Mouse (Mus musculus): Measurements from ENCODE around the gene Slc4a2. TPM values are rescaled to one million over a fixed set of nuclear protein-coding genes. Genes with fewer than 3 reads are reported as not detected.
"Not testable (repeated sequence)": the region's sequence is repeated elsewhere in the genome, so short reads cannot be mapped to it uniquely, and the experiment has no call there.

Gene Slc4a2
- polyA plus RNA-seq, 1 experiment: 2.5 TPM

DNA sequence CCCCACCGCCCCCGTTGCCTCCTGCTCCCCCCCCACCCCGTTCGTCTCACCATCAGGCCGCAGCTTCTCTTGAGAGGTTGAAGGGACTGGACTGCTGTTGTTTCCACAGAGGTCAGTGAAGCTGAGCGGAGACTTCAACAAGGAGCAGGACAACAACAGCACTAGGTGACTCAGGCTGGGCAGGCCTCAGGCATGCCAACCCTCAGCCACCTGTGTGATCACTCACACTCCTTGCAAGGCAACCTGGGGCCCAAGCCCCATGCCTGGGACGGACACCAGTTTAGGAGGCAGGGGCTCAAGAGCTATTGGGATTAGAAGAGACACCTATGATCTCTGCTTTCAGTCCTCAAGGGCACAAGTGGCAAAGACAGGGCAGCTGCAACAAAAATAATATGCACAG is 31.8 kb upstream of the Slc4a2 start, which contains the start of gene Atg9b:
TSS of gene Atg9b (minus strand) at position 280 of the 400 bp plus-strand sequence.
- Histone ChIP-seq H3K36me3 (ENCODE audit: control insufficient read depth) (no peaks in the 10 kb centered on the region), H3K4me3 (replicated peaks) (no peak within 1 kb of the TSS), H3K9me3 (ENCODE audit: control insufficient read depth, low read length) (no peaks in the 10 kb centered on the region), H3K4me1 (ENCODE audit: control insufficient read depth) (peaks cover 46% of the 10 kb centered on the region), H3K27me3 (ENCODE audit: control insufficient read depth) (peaks cover 27% of the 10 kb centered on the region)
- no peak for TF ChIP-seq TAL1 (IDR thresholded peaks at IDR 0.05; ENCODE audit: low read length)
- no peak for TF ChIP-seq GATA1 (IDR thresholded peaks at IDR 0.05; ENCODE audit: low read length)

DNA sequence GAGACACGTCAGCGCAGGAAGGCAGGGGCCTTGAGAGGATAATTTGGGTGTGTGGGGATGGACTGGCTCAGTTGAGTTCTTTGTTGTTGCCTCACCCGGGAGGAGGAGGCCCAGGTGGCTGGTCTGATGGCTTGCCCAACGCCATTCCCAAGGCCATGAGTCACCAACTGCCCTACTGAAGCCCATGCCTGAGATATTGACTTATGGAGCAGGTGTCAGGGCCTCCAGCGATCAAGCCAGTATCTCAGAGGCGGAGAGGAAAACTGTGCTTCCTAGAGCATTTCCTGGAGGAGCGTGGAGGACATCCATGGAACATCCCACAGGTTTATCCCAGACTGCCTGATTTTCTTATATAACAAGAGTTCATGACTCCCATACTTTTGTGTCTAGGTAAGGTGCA is 30.9 kb upstream of the Slc4a2 start:
- peaks cover 41% of the 10 kb centered on the region for H3K4me1 ChIP-seq (ENCODE audit: control insufficient read depth)
- no peaks in the 10 kb centered on the region for H3K9me3 ChIP-seq (ENCODE audit: control insufficient read depth, low read length)
- TF ChIP-seq TAL1 (IDR thresholded peaks at IDR 0.05; ENCODE audit: low read length) (no peak), GATA1 (IDR thresholded peaks at IDR 0.05; ENCODE audit: low read length) (no peak)
- H3K36me3 ChIP-seq (ENCODE audit: control insufficient read depth): no peaks in the 10 kb centered on the region
- H3K27me3 ChIP-seq (ENCODE audit: control insufficient read depth): peaks cover 18% of the 10 kb centered on the region
- H3K4me3 ChIP-seq (replicated peaks): no peak overlapping the region

DNA sequence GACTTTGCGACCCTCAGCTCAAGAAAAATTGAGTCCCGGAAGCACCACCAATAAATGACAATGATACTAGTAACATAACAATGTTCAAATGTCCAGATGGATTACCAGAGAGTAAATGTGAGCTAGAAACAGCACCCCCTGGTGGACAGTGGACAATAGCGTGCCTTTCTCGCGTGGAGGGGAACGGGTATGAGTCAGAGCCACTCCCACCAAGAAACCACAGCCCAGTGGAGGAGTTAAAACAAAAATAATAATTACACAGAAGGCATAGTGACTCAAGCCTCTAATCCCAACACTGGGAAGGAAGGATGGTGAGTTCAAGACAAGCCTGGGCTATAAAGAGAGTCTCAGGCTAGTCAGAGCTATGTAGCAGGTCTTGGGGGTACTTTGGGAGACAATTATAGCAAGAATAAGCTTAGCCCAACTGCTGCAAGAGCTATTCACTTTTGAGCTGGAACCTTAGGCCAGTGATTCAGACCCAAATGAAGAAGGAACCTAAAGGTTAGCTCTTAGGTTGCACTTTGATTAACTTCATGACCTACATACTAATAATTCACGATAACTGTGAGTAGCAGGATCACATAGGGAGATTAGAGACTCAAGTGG is 30.1 kb upstream of the Slc4a2 start, which contains the start of gene Abcb8:
TSS of gene Abcb8 (plus strand) at position 272 of the 606 bp plus-strand sequence.
- H3K4me3 ChIP-seq (replicated peaks): peak within 1 kb of the TSS; percentile 71
- peaks cover 33% of the 10 kb centered on the region for H3K4me1 ChIP-seq (ENCODE audit: control insufficient read depth)
- peaks cover 11% of the 10 kb centered on the region for H3K27me3 ChIP-seq (ENCODE audit: control insufficient read depth)
- no peaks in the 10 kb centered on the region for H3K36me3 ChIP-seq (ENCODE audit: control insufficient read depth)
- TF ChIP-seq GATA1 (IDR thresholded peaks at IDR 0.05; ENCODE audit: low read length) (no peak), TAL1 (IDR thresholded peaks at IDR 0.05; ENCODE audit: low read length) (no peak)
- H3K9me3 ChIP-seq (ENCODE audit: control insufficient read depth, low read length): no peaks in the 10 kb centered on the region

DNA sequence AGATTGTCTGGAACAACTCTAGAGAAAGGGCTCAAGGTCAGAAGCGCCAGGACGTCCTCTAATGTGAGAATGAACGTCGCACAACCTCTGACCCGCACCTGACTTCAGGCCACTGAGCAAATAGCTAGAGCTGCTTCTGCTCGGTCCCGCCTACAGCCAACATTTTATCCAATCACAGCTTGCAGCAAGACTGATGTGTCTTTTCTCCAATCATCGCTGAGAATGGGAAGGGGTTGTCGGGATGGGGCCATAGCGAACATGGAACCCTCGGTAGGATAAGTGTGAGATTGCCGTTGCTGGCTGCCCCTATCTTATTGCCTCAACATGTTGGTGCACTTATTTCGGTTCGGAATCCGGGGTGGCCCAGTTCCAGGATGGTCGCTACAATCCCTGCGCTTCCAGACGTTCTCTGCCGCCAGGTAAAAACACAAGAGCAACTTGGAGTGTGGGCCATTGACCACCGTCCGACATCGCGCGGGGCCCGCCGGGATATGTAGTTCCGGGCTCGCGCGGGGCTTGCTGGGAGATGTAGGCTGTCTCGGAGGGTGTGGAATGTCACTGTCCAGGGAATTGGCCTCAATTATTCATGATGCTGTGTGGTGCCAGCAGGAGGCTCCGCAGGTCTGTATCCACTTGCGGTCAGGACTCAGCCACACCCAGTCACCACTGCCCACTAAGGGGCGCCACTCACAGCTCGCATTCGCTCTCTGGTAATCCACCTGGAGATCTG is 29.3 kb upstream of the Slc4a2 start:
- Histone ChIP-seq H3K4me1 (ENCODE audit: control insufficient read depth) (peaks cover 31% of the 10 kb centered on the region), H3K36me3 (ENCODE audit: control insufficient read depth) (no peaks in the 10 kb centered on the region), H3K4me3 (replicated peaks) (peak overlapping the region; percentile 71), H3K9me3 (ENCODE audit: control insufficient read depth, low read length) (no peaks in the 10 kb centered on the region), H3K27me3 (ENCODE audit: control insufficient read depth) (peaks cover 4% of the 10 kb centered on the region)
- TF ChIP-seq GATA1 (IDR thresholded peaks at IDR 0.05; ENCODE audit: low read length) (no peak), TAL1 (IDR thresholded peaks at IDR 0.05; ENCODE audit: low read length) (no peak)

DNA sequence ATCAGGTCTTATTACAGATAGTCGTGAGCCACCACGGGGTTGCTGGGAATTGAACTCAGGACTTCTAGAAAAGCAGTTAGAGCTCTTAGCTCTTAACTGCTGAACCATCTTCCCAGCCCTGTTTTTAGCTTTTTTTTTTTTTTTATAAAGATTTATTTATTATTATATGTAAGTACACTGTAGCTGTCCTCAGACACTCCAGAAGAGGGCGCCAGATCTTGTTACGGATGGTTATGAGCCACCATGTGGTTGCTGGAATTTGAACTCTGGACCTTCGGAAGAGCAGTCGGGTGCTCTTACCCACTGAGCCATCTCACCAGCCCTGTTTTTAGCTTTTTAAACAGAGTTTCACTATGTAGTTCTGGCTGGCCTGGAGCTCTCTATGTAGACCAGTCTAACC is 27.4 kb upstream of the Slc4a2 start:
- not testable (repeated sequence) for H3K9me3 ChIP-seq (ENCODE audit: control insufficient read depth, low read length); H3K27me3 ChIP-seq (ENCODE audit: control insufficient read depth); H3K4me3 ChIP-seq (replicated peaks)
- H3K4me1 ChIP-seq (ENCODE audit: control insufficient read depth): peaks cover 29% of the 10 kb centered on the region
- peaks cover 15% of the 10 kb centered on the region for H3K36me3 ChIP-seq (ENCODE audit: control insufficient read depth)

DNA sequence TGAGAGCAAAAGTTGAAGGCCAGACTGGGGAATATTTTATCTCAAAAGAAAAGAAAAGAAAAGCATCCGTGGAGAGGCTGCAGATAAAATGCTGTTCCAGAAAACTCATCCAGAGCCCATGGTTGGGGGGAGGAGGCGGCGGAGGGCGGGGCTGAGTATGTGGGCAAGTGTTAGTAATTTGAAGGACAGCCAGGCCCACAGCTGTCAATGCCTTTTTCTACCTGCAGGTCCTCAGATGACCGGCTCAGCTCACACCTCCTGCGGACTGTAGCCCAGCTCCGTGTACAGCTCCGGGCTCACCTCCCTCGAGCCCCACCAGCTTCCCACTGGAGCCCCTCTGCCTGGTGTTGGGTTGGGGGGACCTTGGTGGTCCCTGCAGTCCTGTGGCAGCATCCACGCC is 24.0 kb upstream of the Slc4a2 start:
- TF ChIP-seq TAL1 (IDR thresholded peaks at IDR 0.05; ENCODE audit: low read length) (no peak), GATA1 (IDR thresholded peaks at IDR 0.05; ENCODE audit: low read length) (no peak)
- Histone ChIP-seq H3K9me3 (ENCODE audit: control insufficient read depth, low read length) (no peaks in the 10 kb centered on the region), H3K36me3 (ENCODE audit: control insufficient read depth) (peaks cover 48% of the 10 kb centered on the region), H3K4me3 (replicated peaks) (no peak overlapping the region), H3K27me3 (ENCODE audit: control insufficient read depth) (no peaks in the 10 kb centered on the region), H3K4me1 (ENCODE audit: control insufficient read depth) (peaks cover 19% of the 10 kb centered on the region)

DNA sequence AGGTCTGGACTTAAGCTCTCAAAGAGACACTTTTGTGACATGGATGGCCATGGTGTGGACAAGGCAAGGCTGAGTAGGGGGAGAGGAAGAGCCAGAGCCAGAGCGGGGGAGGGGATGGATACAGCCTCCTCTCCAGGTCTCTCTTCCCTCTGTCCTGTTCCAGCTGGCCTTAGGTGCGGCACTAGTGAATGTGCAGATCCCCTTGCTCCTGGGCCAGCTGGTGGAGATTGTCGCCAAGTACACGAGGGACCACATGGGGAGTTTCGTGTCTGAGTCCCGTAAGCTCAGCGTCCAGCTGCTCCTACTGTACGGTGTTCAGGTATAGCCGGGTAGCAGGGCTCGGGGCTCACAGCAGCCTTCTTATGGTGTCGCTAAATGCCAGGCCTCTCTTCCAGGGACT is 23.3 kb upstream of the Slc4a2 start:
- Histone ChIP-seq H3K27me3 (ENCODE audit: control insufficient read depth) (no peaks in the 10 kb centered on the region), H3K36me3 (ENCODE audit: control insufficient read depth) (peaks cover 51% of the 10 kb centered on the region)

DNA sequence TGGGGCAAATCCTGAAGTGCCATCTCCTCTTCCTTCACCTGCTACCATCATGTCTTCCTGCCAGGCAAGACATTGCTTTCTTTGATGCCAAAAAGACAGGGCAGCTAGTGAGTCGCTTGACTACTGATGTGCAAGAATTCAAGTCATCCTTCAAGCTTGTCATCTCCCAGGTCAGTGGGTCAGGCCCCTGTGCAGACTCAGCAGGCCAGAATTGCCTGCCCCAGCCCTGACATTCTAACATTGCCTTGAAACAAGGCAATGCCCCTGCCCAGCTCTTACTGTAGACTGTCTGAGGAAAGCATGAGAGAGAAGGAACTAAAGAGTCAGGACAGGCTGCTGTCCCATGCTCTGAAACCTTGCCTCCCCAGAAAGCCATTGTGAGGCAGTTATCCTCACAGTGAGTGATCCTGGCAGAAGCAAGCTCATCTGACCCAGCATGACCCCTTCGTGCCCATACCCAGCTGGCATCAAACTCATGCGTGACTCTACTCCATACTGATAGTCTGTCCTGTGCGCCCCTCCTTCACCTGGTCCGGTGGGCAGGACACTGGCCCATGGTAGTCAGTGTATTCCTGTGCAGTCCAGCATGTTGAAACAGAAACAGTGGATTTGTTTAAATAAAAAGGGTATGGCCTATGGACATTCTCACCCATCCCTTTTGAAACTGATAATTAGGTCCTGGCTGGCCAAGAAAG is 22.6 kb upstream of the Slc4a2 start:
- no peaks in the 10 kb centered on the region for H3K9me3 ChIP-seq (ENCODE audit: control insufficient read depth, low read length)
- no peak for TF ChIP-seq GATA1 (IDR thresholded peaks at IDR 0.05; ENCODE audit: low read length)
- no peak for TF ChIP-seq TAL1 (IDR thresholded peaks at IDR 0.05; ENCODE audit: low read length)
- H3K36me3 ChIP-seq (ENCODE audit: control insufficient read depth): peaks cover 58% of the 10 kb centered on the region
- no peak overlapping the region for H3K4me3 ChIP-seq (replicated peaks)
- peaks cover 22% of the 10 kb centered on the region for H3K4me1 ChIP-seq (ENCODE audit: control insufficient read depth)
- no peaks in the 10 kb centered on the region for H3K27me3 ChIP-seq (ENCODE audit: control insufficient read depth)

More for the DNA sequence above, 23.3 kb upstream of the Slc4a2 start:
- Histone ChIP-seq H3K4me1 (ENCODE audit: control insufficient read depth) (peaks cover 18% of the 10 kb centered on the region), H3K4me3 (replicated peaks) (no peak overlapping the region), H3K9me3 (ENCODE audit: control insufficient read depth, low read length) (no peaks in the 10 kb centered on the region)
- TF ChIP-seq TAL1 (IDR thresholded peaks at IDR 0.05; ENCODE audit: low read length) (no peak), GATA1 (IDR thresholded peaks at IDR 0.05; ENCODE audit: low read length) (no peak)

DNA sequence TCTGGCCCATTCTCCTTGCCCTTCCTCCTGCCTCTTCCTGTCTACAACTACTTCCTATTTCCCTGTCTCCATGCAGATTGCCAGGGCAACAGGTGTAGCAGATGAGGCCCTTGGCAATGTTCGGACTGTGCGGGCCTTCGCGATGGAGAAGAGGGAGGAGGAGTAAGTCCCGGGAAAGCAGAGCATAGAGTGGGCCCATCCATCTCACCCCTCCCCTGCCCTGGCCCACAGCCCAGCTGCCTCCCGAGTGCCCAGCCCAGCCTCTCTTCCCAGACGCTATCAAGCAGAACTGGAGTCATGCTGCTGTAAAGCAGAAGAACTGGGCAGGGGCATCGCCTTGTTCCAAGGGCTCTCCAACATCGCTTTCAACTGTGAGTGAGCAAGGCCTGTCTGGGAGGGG is 21.7 kb upstream of the Slc4a2 start:
- Histone ChIP-seq H3K4me3 (replicated peaks) (no peak overlapping the region), H3K36me3 (ENCODE audit: control insufficient read depth) (peaks cover 67% of the 10 kb centered on the region), H3K27me3 (ENCODE audit: control insufficient read depth) (no peaks in the 10 kb centered on the region), H3K9me3 (ENCODE audit: control insufficient read depth, low read length) (no peaks in the 10 kb centered on the region), H3K4me1 (ENCODE audit: control insufficient read depth) (peaks cover 21% of the 10 kb centered on the region)
- no peak for TF ChIP-seq TAL1 (IDR thresholded peaks at IDR 0.05; ENCODE audit: low read length)
- no peak for TF ChIP-seq GATA1 (IDR thresholded peaks at IDR 0.05; ENCODE audit: low read length)

Data from erythroblast, embryonic 14.5 days (primary cell).